Mouse (Mus musculus): ENCODE results near the gene Naif1. TPM values are rescaled to one million over a fixed set of nuclear protein-coding genes. Genes with fewer than 3 reads are reported as not detected.

Naif1 gene
- total and polyA plus RNA-seq, 2 experiments from 2014 or later, result 3.9 to 4.5 TPM

- no peak for ATAC-seq
These were observed 1.8 kb upstream of the Naif1 start for GRCm38 (mm10) chr2:32448480-32448879.

GRCm38 (mm10) chr2:32450881-32451844, 906 bp downstream of the Naif1 start, which contains the start of gene Slc25a25:
Gene Slc25a25 (minus strand): TSS chr2:32451445.
- no peak for TF ChIP-seq CTCF (IDR thresholded peaks at IDR 0.05; ENCODE audit: low read depth)
- peak within 1 kb of the TSS; percentile 77 for H3K9ac ChIP-seq
- H3K4me2 ChIP-seq (ENCODE audit: low read depth), result peak within 1 kb of the TSS; percentile 66
- no peaks in the 10 kb centered on the region for H3K27me3 ChIP-seq (ENCODE audit: insufficient read depth, low read length)
- H3K4me1 ChIP-seq (ENCODE audit: insufficient read depth), result peaks cover 12% of the 10 kb centered on the region
- peak within 1 kb of the TSS; percentile 86 for H3K4me3 ChIP-seq (ENCODE audit: low read depth, low read length)
- ATAC-seq, result peak; percentile 90
- H3K36me3 ChIP-seq (ENCODE audit: insufficient read depth), result 0 out of 2 replicates have a peak, but pooled peaks cover 2% of the 10 kb centered on the region
- 2% methylated on average over 98 of the region's 103 CpGs for WGBS
- peak; percentile 99 for DNase-seq
- peak within 1 kb of the TSS; percentile 80 for H3K27ac ChIP-seq (ENCODE audit: low read depth, low read length)
- H3K9me3 ChIP-seq (ENCODE audit: low read length), result no peaks in the 10 kb centered on the region

More at GRCm38 (mm10) chr2:32448480-32448879, 1.8 kb upstream of the Naif1 start:
- TF ChIP-seq CTCF (IDR thresholded peaks at IDR 0.05; ENCODE audit: low read depth), result no peak
- H3K4me3 ChIP-seq (ENCODE audit: low read depth, low read length), result no peak overlapping the region
- no peak for DNase-seq
- no peaks in the 10 kb centered on the region for H3K9me3 ChIP-seq (ENCODE audit: low read length)
- H3K4me1 ChIP-seq (ENCODE audit: insufficient read depth), result peaks cover 12% of the 10 kb centered on the region
- WGBS, result 94% methylated on average over 1 of the region's 1 CpGs
- H3K36me3 ChIP-seq (ENCODE audit: insufficient read depth), result no peaks in the 10 kb centered on the region; the same call in 1 of the 2 replicates
- no peak overlapping the region for H3K27ac ChIP-seq (ENCODE audit: low read depth, low read length)
- H3K9ac ChIP-seq, result no peak overlapping the region
- H3K27me3 ChIP-seq (ENCODE audit: insufficient read depth, low read length), result no peaks in the 10 kb centered on the region
- no peak overlapping the region for H3K4me2 ChIP-seq (ENCODE audit: low read depth)

GRCm38 (mm10) chr2:32451870-32452372, 1.7 kb downstream of the Naif1 start:
- no peaks in the 10 kb centered on the region for H3K27me3 ChIP-seq (ENCODE audit: insufficient read depth, low read length)
- H3K9ac ChIP-seq, result peak overlapping the region; percentile 77; the same call in 1 of the 2 replicates
- H3K36me3 ChIP-seq (ENCODE audit: insufficient read depth), result 0 out of 2 replicates have a peak, but pooled peaks cover 2% of the 10 kb centered on the region
- H3K9me3 ChIP-seq (ENCODE audit: low read length), result no peaks in the 10 kb centered on the region
- peak overlapping the region; percentile 80 for H3K27ac ChIP-seq (ENCODE audit: low read depth, low read length)
- TF ChIP-seq CTCF (IDR thresholded peaks at IDR 0.05; ENCODE audit: low read depth), result no peak
- H3K4me3 ChIP-seq (ENCODE audit: low read depth, low read length), result peak overlapping the region; percentile 86
- DNase-seq (peak; percentile 99), ATAC-seq (peak; percentile 94)
- H3K4me1 ChIP-seq (ENCODE audit: insufficient read depth), result peaks cover 12% of the 10 kb centered on the region
- H3K4me2 ChIP-seq (ENCODE audit: low read depth), result peak overlapping the region; percentile 66
- 1% methylated on average over 25 of the region's 25 CpGs for WGBS

GRCm38 (mm10) chr2:32452441-32452971, 2.2 kb downstream of the Naif1 start:
- no peaks in the 10 kb centered on the region for H3K9me3 ChIP-seq (ENCODE audit: low read length)

GRCm38 (mm10) chr2:32453641-32454303, 3.5 kb downstream of the Naif1 start:
- DNase-seq, result no peak
- Histone ChIP-seq H3K9me3 (ENCODE audit: low read length) (no peaks in the 10 kb centered on the region), H3K4me2 (ENCODE audit: low read depth) (no peak overlapping the region), H3K27ac (ENCODE audit: low read depth, low read length) (no peak overlapping the region), H3K9ac (no peak overlapping the region), H3K27me3 (ENCODE audit: insufficient read depth, low read length) (no peaks in the 10 kb centered on the region), H3K4me1 (ENCODE audit: insufficient read depth) (peaks cover 12% of the 10 kb centered on the region), H3K36me3 (ENCODE audit: insufficient read depth) (0 out of 2 replicates have a peak, but pooled peaks cover 2% of the 10 kb centered on the region), H3K4me3 (ENCODE audit: low read depth, low read length) (no peak overlapping the region)
- WGBS, result 85% methylated on average over 5 of the region's 5 CpGs
- no peak for TF ChIP-seq CTCF (IDR thresholded peaks at IDR 0.05; ENCODE audit: low read depth)
- ATAC-seq, result no peak

More at GRCm38 (mm10) chr2:32452441-32452971, 2.2 kb downstream of the Naif1 start:
- DNase-seq, result no peak
- H3K27me3 ChIP-seq (ENCODE audit: insufficient read depth, low read length), result no peaks in the 10 kb centered on the region
- 96% methylated on average over 16 of the region's 16 CpGs for WGBS
- H3K4me1 ChIP-seq (ENCODE audit: insufficient read depth), result peaks cover 12% of the 10 kb centered on the region
- no peak for ATAC-seq
- H3K4me2 ChIP-seq (ENCODE audit: low read depth), result peak overlapping the region; percentile 47
- H3K36me3 ChIP-seq (ENCODE audit: insufficient read depth), result 0 out of 2 replicates have a peak, but pooled peaks cover 2% of the 10 kb centered on the region
- peak overlapping the region; percentile 86 for H3K4me3 ChIP-seq (ENCODE audit: low read depth, low read length)
- 0 out of 2 replicates have a peak overlapping the region, but pooled peaks have one; percentile 3 for H3K9ac ChIP-seq
- 0 out of 2 replicates have a peak, but pooled peaks have one; percentile 15 for TF ChIP-seq CTCF (IDR thresholded peaks at IDR 0.05; ENCODE audit: low read depth)
- no peak overlapping the region for H3K27ac ChIP-seq (ENCODE audit: low read depth, low read length)

- no peak overlapping the region for H3K9ac ChIP-seq
- H3K4me2 ChIP-seq (ENCODE audit: low read depth), result no peak overlapping the region
- no peak overlapping the region for H3K27ac ChIP-seq (ENCODE audit: low read depth, low read length)
- ATAC-seq, result no peak
- no peak overlapping the region for H3K4me3 ChIP-seq (ENCODE audit: low read depth, low read length)
- no peak for TF ChIP-seq CTCF (IDR thresholded peaks at IDR 0.05; ENCODE audit: low read depth)
- no peaks in the 10 kb centered on the region for H3K9me3 ChIP-seq (ENCODE audit: low read length)
- H3K36me3 ChIP-seq (ENCODE audit: insufficient read depth), result 0 out of 2 replicates have a peak, but pooled peaks cover 2% of the 10 kb centered on the region
- 89% methylated on average over 10 of the region's 10 CpGs for WGBS
- H3K27me3 ChIP-seq (ENCODE audit: insufficient read depth, low read length), result no peaks in the 10 kb centered on the region
- DNase-seq, result no peak
- peaks cover 12% of the 10 kb centered on the region for H3K4me1 ChIP-seq (ENCODE audit: insufficient read depth)
These were observed 4.4 kb downstream of the Naif1 start for GRCm38 (mm10) chr2:32454633-32455032.

Data from forebrain, postnatal 0 days (tissue).